Mouse (Mus musculus): ENCODE results near the gene H6pd.

- no peak for TF ChIP-seq CTCF (IDR thresholded peaks at IDR 0.05; ENCODE audit: control insufficient read depth, insufficient read depth, insufficient read length)
- no peak for TF ChIP-seq MAX (IDR thresholded peaks at IDR 0.05)
- TF ChIP-seq USF1 (IDR thresholded peaks at IDR 0.05; ENCODE audit: low read depth): no peak
- no peak for TF ChIP-seq MYOG (IDR thresholded peaks at IDR 0.05; ENCODE audit: control insufficient read depth, extremely low read depth, insufficient read length)
- TF ChIP-seq CEBPB (IDR thresholded peaks at IDR 0.05; ENCODE audit: low read depth): no peak
- TF ChIP-seq FOSL1 (IDR thresholded peaks at IDR 0.05; ENCODE audit: insufficient read depth, low read length, poor library complexity, severe bottlenecking): no peak
Observed at GRCm38 (mm10) chr4:149977181-149977580, 31.6 kb downstream of the H6pd start.
